Mouse (Mus musculus): ENCODE data around the gene Rapgef5. TPM values are rescaled to one million over a fixed set of nuclear protein-coding genes. Genes with fewer than 3 reads are reported as not detected.

Gene Rapgef5
- polyA plus RNA-seq, 1 experiment from 2014 or later, result 36.7 TPM

DNA sequence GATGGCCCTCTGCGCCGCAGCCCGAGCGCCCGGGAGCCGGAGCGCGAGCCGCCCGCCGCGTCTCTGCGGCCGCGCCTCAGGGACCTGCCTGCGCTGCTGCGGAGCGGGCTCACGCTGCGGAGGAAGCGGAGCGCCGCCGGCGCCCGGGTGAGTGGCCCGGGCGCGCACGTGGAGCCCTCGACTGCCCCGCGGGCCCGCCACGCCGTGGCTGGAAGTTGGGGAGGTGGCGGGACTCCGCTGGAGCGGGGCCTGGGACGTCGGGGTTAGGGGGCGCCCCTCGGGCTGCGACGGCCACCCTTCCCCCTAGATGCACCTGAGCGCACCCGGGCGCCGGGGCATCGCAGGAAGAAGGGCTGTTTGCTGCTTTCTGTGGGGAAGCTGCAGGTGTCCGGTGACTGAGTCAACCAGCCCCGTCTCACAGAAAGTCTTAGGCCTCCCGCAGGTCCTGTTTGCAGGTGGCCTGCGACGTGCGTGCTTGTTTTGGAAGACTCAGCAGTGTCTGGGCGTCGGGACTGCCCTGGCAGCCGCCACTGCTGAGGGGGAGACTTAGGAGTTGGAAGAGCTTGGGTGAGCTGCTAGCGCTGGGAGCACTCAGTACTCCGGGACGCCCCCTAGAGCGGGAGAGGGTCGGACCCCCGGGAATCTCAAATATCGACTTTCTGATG lies 17.9 kb downstream of the Rapgef5 start:
- Histone ChIP-seq H3K9me3 (no peaks in the 10 kb centered on the region), H3K4me1 (replicated peaks) (peaks cover 11% of the 10 kb centered on the region), H3K4me3 (peak overlapping the region; percentile 68), H3K27ac (replicated peaks) (peak overlapping the region; percentile 35; the same call in 1 of the 2 replicates), H3K36me3 (no peaks in the 10 kb centered on the region), H3K27me3 (peaks cover 18% of the 10 kb centered on the region), H3K4me2 (peak overlapping the region; percentile 86), H3K9ac (peak overlapping the region; percentile 54)
- ATAC-seq (ENCODE audit: low FRiP score, low read depth), result peak; percentile 80
- WGBS, result under 1% methylated on average over 56 of the region's 66 CpGs

DNA sequence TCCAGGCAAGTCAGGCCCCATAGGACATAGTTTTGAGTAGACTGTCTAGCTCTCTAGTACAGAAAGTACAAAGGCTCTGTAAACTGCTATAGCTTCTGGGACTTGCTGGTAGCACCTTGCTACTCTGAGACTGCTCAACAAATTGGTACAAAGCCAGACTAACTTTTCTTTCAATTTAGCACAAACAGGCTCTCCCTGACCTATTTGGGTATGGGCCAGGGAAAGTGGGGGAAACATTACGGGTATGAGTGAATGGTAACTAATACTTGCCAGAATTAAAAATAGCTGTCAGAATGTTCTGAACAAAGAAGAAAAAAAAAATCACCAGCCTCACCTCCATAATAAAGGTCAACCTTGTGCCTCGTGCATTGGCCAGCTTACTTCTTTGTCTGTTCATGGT lies 24.1 kb downstream of the Rapgef5 start:
- 66% methylated on average over 2 of the region's 2 CpGs for WGBS

GRCm38 (mm10) chr12:117545277-117545676 lies 29.0 kb downstream of the Rapgef5 start:
- H3K9ac ChIP-seq, result no peak overlapping the region
- H3K36me3 ChIP-seq, result no peaks in the 10 kb centered on the region
- H3K4me3 ChIP-seq, result no peak overlapping the region
- H3K9me3 ChIP-seq, result no peaks in the 10 kb centered on the region
- no peaks in the 10 kb centered on the region for H3K27me3 ChIP-seq
- 91% methylated on average over 6 of the region's 6 CpGs for WGBS
- H3K4me2 ChIP-seq, result no peak overlapping the region
- ATAC-seq (ENCODE audit: low FRiP score, low read depth), result no peak
- H3K4me1 ChIP-seq (replicated peaks), result no peaks in the 10 kb centered on the region
- H3K27ac ChIP-seq (replicated peaks), result no peak overlapping the region

More for the DNA sequence above, 24.1 kb downstream of the Rapgef5 start:
- no peak overlapping the region for H3K4me2 ChIP-seq
- H3K27me3 ChIP-seq, result peaks cover 6% of the 10 kb centered on the region
- H3K4me3 ChIP-seq, result no peak overlapping the region
- no peak overlapping the region for H3K9ac ChIP-seq
- H3K36me3 ChIP-seq, result no peaks in the 10 kb centered on the region
- no peak overlapping the region for H3K27ac ChIP-seq (replicated peaks)
- no peaks in the 10 kb centered on the region for H3K9me3 ChIP-seq
- 0 out of 2 replicates have a peak, but pooled peaks cover under 1% of the 10 kb centered on the region for H3K4me1 ChIP-seq (replicated peaks)
- ATAC-seq (ENCODE audit: low FRiP score, low read depth), result no peak

DNA sequence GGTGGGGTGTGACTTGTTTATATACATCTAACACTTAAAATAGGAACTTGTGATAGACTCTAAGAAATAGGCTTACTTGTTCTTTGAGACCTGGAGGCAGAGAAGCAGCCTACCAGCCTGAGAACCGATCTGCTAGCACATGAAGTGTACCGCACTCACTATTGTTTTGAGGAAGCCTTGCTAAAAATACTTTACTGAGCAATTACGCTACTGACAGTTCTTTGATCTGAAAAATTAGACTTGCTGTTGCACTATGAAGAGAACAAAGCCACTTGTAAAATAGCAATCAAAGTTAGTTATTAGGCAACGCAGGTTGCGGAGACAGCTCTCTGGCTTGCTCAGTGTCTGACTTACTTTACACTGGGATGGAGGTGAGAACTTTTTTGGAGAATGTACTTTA lies 37.1 kb downstream of the Rapgef5 start:
- ATAC-seq (ENCODE audit: low FRiP score, low read depth), result no peak
- 88% methylated on average over 5 of the region's 5 CpGs for WGBS
- no peak overlapping the region for H3K4me2 ChIP-seq

GRCm38 (mm10) chr12:117554612-117555063 lies 38.4 kb downstream of the Rapgef5 start:
- 89% methylated on average over 1 of the region's 1 CpGs for WGBS
- ATAC-seq (ENCODE audit: low FRiP score, low read depth), result no peak
- Histone ChIP-seq H3K4me2 (no peak overlapping the region), H3K36me3 (no peaks in the 10 kb centered on the region), H3K4me1 (replicated peaks) (no peaks in the 10 kb centered on the region), H3K27ac (replicated peaks) (no peak overlapping the region), H3K9me3 (no peaks in the 10 kb centered on the region), H3K9ac (no peak overlapping the region), H3K4me3 (no peak overlapping the region), H3K27me3 (no peaks in the 10 kb centered on the region)

More for the DNA sequence above, 37.1 kb downstream of the Rapgef5 start:
- H3K4me1 ChIP-seq (replicated peaks), result no peaks in the 10 kb centered on the region
- H3K36me3 ChIP-seq, result no peaks in the 10 kb centered on the region
- no peaks in the 10 kb centered on the region for H3K27me3 ChIP-seq
- no peaks in the 10 kb centered on the region for H3K9me3 ChIP-seq
- no peak overlapping the region for H3K4me3 ChIP-seq
- no peak overlapping the region for H3K27ac ChIP-seq (replicated peaks)
- H3K9ac ChIP-seq, result no peak overlapping the region

DNA sequence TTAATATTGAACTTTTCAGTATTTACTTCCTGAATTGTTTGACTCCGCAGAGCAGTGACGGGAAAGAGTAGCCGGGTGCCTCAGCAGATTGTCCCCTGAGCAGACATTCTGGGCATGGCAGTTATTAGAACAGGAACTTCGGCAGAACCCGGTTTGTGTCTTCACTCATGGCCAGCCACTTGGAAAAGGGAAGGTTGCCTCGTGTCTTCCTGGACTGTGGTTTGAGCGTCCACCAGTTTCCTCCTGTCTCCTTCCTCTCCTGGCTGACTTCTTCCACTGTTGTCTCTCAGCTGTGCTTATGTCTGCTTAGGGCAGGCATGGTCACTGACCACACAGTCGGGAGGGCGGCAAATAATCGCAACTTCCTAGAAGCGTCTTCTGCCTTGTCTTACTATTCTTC lies 44.2 kb downstream of the Rapgef5 start:
- H3K36me3 ChIP-seq, result no peaks in the 10 kb centered on the region
- H3K9me3 ChIP-seq, result no peaks in the 10 kb centered on the region
- no peak overlapping the region for H3K9ac ChIP-seq
- no peaks in the 10 kb centered on the region for H3K4me1 ChIP-seq (replicated peaks)
- WGBS, result 90% methylated on average over 11 of the region's 11 CpGs
- ATAC-seq (ENCODE audit: low FRiP score, low read depth), result no peak
- no peak overlapping the region for H3K27ac ChIP-seq (replicated peaks)
- H3K4me3 ChIP-seq, result no peak overlapping the region
- no peaks in the 10 kb centered on the region for H3K27me3 ChIP-seq
- no peak overlapping the region for H3K4me2 ChIP-seq

DNA sequence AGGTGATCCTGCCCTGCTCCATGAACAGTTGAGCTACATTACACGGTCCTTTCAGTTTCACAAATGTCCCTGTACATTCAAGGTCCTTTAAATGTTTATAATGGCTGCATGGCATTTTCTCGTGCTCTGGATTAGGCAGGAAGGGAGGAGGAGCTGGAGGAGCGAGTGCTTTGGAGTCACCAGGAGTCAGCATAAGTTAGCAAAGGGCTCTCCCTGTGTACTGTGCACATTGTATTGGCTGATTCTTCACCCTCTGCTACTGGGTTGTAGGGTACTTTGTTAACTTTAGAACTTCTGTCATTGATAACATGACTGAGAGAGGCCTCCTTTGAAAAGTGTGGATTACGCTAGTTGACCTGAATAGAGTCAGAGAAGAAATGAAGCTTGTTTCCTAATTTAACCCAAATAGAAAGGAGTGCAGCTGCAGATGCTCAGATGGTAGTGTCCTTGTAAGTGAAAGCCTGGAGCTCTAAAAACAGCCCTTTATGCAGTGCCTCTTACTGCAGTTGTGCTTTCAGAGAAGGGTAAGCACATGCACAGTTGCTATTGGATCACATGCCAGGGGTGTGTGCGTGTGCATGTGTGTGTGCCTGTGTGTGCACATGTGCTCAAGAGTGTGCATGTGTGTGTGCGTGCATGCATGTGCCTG lies 45.3 kb downstream of the Rapgef5 start:
- no peaks in the 10 kb centered on the region for H3K9me3 ChIP-seq
- no peak overlapping the region for H3K27ac ChIP-seq (replicated peaks)
- no peaks in the 10 kb centered on the region for H3K27me3 ChIP-seq
- no peak overlapping the region for H3K4me3 ChIP-seq
- no peak overlapping the region for H3K9ac ChIP-seq
- 76% methylated on average over 6 of the region's 6 CpGs for WGBS
- ATAC-seq (ENCODE audit: low FRiP score, low read depth), result no peak; the same call in 1 of the 2 replicates
- no peaks in the 10 kb centered on the region for H3K4me1 ChIP-seq (replicated peaks)
- H3K4me2 ChIP-seq, result no peak overlapping the region
- no peaks in the 10 kb centered on the region for H3K36me3 ChIP-seq

GRCm38 (mm10) chr12:117562085-117562484 lies 45.8 kb downstream of the Rapgef5 start:
- 97% methylated on average over 3 of the region's 3 CpGs for WGBS

GRCm38 (mm10) chr12:117563859-117564258 lies 47.6 kb downstream of the Rapgef5 start:
- Histone ChIP-seq H3K9ac (no peak overlapping the region), H3K4me3 (no peak overlapping the region), H3K4me2 (no peak overlapping the region), H3K9me3 (no peaks in the 10 kb centered on the region), H3K27me3 (no peaks in the 10 kb centered on the region), H3K4me1 (replicated peaks) (no peaks in the 10 kb centered on the region), H3K36me3 (no peaks in the 10 kb centered on the region), H3K27ac (replicated peaks) (no peak overlapping the region)
- no peak for ATAC-seq (ENCODE audit: low FRiP score, low read depth)
- 63% methylated on average over 6 of the region's 6 CpGs for WGBS

More at GRCm38 (mm10) chr12:117562085-117562484, 45.8 kb downstream of the Rapgef5 start:
- Histone ChIP-seq H3K4me3 (no peak overlapping the region), H3K4me1 (replicated peaks) (no peaks in the 10 kb centered on the region), H3K9ac (no peak overlapping the region), H3K27ac (replicated peaks) (no peak overlapping the region), H3K27me3 (no peaks in the 10 kb centered on the region), H3K4me2 (no peak overlapping the region), H3K36me3 (no peaks in the 10 kb centered on the region), H3K9me3 (no peaks in the 10 kb centered on the region)
- peak; percentile 45 for ATAC-seq (ENCODE audit: low FRiP score, low read depth)

DNA sequence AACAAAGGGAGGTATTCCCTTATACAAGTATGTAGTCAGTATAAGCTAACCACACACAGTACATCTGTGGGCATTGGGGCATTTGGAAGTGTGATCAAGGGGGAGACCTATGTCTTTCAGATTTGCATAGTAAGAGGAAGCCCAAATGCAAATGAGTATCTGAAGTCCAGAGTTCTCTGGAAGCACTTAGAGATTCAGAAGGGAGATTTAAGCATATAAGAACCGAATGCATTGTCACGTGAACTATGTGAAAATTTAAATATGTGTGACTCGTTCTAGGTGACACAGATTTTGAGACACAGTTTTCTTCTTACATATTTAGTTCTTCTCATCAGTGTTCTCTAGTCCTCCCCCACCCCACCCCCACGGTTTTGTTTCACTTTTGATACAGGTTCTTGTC lies 50.0 kb downstream of the Rapgef5 start:
- Histone ChIP-seq H3K4me3 (no peak overlapping the region), H3K36me3 (no peaks in the 10 kb centered on the region), H3K27ac (replicated peaks) (no peak overlapping the region), H3K27me3 (no peaks in the 10 kb centered on the region), H3K4me1 (replicated peaks) (no peaks in the 10 kb centered on the region), H3K9ac (no peak overlapping the region), H3K4me2 (no peak overlapping the region), H3K9me3 (no peaks in the 10 kb centered on the region)
- ATAC-seq (ENCODE audit: low FRiP score, low read depth), result no peak
- WGBS, result 92% methylated on average over 4 of the region's 4 CpGs

GRCm38 (mm10) chr12:117569671-117570070 lies 53.4 kb downstream of the Rapgef5 start:
- no peaks in the 10 kb centered on the region for H3K4me1 ChIP-seq (replicated peaks)
- no peaks in the 10 kb centered on the region for H3K27me3 ChIP-seq
- H3K27ac ChIP-seq (replicated peaks), result no peak overlapping the region
- H3K4me3 ChIP-seq, result no peak overlapping the region
- 83% methylated on average over 2 of the region's 2 CpGs for WGBS
- no peak overlapping the region for H3K9ac ChIP-seq
- H3K4me2 ChIP-seq, result no peak overlapping the region
- no peaks in the 10 kb centered on the region for H3K36me3 ChIP-seq
- no peaks in the 10 kb centered on the region for H3K9me3 ChIP-seq
- no peak for ATAC-seq (ENCODE audit: low FRiP score, low read depth)

- H3K9me3 ChIP-seq, result no peaks in the 10 kb centered on the region
- no peak for ATAC-seq (ENCODE audit: low FRiP score, low read depth)
- WGBS, result 90% methylated on average over 4 of the region's 4 CpGs
- no peak overlapping the region for H3K4me3 ChIP-seq
- no peak overlapping the region for H3K9ac ChIP-seq
- no peaks in the 10 kb centered on the region for H3K4me1 ChIP-seq (replicated peaks)
- no peak overlapping the region for H3K27ac ChIP-seq (replicated peaks)
- no peaks in the 10 kb centered on the region for H3K27me3 ChIP-seq
- H3K36me3 ChIP-seq, result no peaks in the 10 kb centered on the region
- no peak overlapping the region for H3K4me2 ChIP-seq
These were observed 68.0 kb downstream of the Rapgef5 start for GRCm38 (mm10) chr12:117584256-117584655.
